Mouse (Mus musculus) midbrain, embryonic 16.5 days (tissue): Measurements from ENCODE around the gene Map3k4. TPM values are rescaled to one million over a fixed set of nuclear protein-coding genes. Genes with fewer than 3 reads are reported as not detected.

Experiments
- ATAC-seq: fragments of 200-750 bp; cut with Nextera tagmentation; 2 replicates; pipeline ENCODE4 v1.8.0; 2017; ENCODE audit warnings: moderate TSS enrichment
- H3K27ac ChIP-seq: fragments of 300-500 bp; sonication (generic); 2 replicates; pipeline ENCODE4 v1.5.1; 2014; ENCODE audit warnings: mild to moderate bottlenecking, low read length, mixed read lengths
- H3K27me3 ChIP-seq: fragments of 300-500 bp; sonication (generic); 2 replicates; pipeline ENCODE4 v1.6.1; 2014; ENCODE audit warnings: low read depth, low read length, mixed read lengths; ENCODE audit not compliant: control insufficient read depth, insufficient read depth
- H3K36me3 ChIP-seq: fragments of 300-500 bp; sonication (generic); 2 replicates; pipeline ENCODE4 v1.6.1; 2014; ENCODE audit warnings: mild to moderate bottlenecking, low read length, moderate library complexity, mixed read lengths; ENCODE audit not compliant: control insufficient read depth, insufficient read depth
- H3K4me1 ChIP-seq: fragments of 300-500 bp; sonication (generic); 2 replicates; pipeline ENCODE4 v1.6.1; 2014; ENCODE audit warnings: mild to moderate bottlenecking, low read length, mixed read lengths; ENCODE audit not compliant: control insufficient read depth, insufficient read depth
- H3K4me2 ChIP-seq: fragments of 300-500 bp; sonication (generic); 2 replicates; pipeline ENCODE4 v1.6.1; 2014; ENCODE audit warnings: mild to moderate bottlenecking, low read length, mixed read lengths
- H3K4me3 ChIP-seq: fragments of 300-500 bp; sonication (generic); 2 replicates; pipeline ENCODE4 v1.5.1; 2014; ENCODE audit warnings: low read depth, mild to moderate bottlenecking, low read length, moderate library complexity, mixed read lengths
- H3K9ac ChIP-seq: fragments of 300-500 bp; sonication (generic); 2 replicates; pipeline ENCODE4 v1.6.1; 2014; ENCODE audit warnings: low read depth, low read length, mixed read lengths
- H3K9me3 ChIP-seq: fragments of 300-500 bp; sonication (generic); replicated peaks from 2 replicates; pipeline ENCODE4 v1.6.1; 2014; ENCODE audit warnings: mild to moderate bottlenecking, low read length, mixed read lengths; ENCODE audit not compliant: control insufficient read depth, poor library complexity, severe bottlenecking
- WGBS: fragments of 180-500 bp; shearing (Covaris S2); extraction: QIAGEN DNeasy Blood & Tissue Kit; methylation state at CpG from one replicate; pipeline ENCODE4 v1.1.7; 2014; 5-methylcytosine and 5-hydroxymethylcytosine counted together
- polyA plus RNA-seq: library from polyadenylated mRNA; unstranded; fragments of >200 nt; fragmentation: Nextera tagmentation; extraction: Ambion mirVana; gene quantifications from 2 replicates; pipeline ENCODE4 v1.2.1, GENCODE M21; 2015

Gene Map3k4
- polyA plus RNA-seq, 1 experiment from 2014 or later, result 31.3 TPM

DNA sequence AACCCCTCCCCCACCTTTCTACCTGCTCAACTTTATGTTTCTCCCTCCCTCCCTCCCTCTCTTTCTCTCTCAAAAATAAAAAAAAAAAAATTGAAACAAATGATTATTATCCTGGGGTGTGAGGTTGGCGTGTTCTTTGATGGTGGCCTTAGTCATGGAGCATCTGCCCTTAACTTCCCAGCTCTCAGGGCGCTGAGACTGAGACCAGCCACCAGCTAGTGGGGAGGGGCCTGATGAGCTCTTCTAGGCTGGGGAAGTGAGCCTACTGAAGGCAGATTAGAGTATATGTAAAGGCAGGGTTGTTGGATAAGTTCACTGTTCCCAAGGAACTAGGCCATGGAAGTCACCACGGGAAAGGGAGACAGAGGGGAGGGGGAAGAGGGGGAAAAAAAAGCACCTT is 114.3 kb downstream of the Map3k4 start:
- Histone ChIP-seq H3K36me3 (no peaks in the 10 kb centered on the region), H3K9me3 (no peaks in the 10 kb centered on the region), H3K4me2 (no peak overlapping the region), H3K27me3 (no peaks in the 10 kb centered on the region), H3K4me3 (no peak overlapping the region), H3K4me1 (peaks cover 16% of the 10 kb centered on the region; the same call in 1 of the 2 replicates), H3K27ac (no peak overlapping the region), H3K9ac (no peak overlapping the region)
- ATAC-seq, result no peak
- 72% methylated on average over 3 of the region's 3 CpGs for WGBS

DNA sequence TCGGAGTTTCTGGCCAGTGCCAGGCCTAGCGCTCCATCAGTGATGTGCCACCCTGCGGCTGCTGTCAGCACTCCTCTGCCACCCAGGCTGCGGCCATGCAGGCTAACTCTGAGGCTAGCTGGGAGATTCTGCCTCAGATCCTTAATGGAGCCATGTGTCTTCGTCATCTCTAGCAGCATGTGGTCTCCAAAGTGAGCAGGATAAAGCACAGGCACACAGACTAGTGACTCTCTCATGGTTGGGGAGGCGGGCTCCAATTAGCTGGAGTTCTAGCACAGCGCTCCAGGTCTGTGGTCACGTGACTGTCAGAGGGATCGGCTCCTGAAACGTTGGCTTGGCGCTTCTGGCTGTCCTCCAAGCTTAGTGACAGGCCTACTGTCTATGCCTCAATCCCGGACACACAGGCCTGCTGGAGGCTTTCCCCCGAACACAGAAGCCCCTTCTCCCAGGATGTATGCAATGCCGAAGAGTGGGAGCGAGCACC is 115.1 kb downstream of the Map3k4 start:
- 61% methylated on average over 15 of the region's 15 CpGs for WGBS
- H3K4me3 ChIP-seq, result no peak overlapping the region
- no peak overlapping the region for H3K27ac ChIP-seq
- no peak overlapping the region for H3K9ac ChIP-seq
- 0 out of 2 replicates have a peak, but pooled peaks cover 4% of the 10 kb centered on the region for H3K36me3 ChIP-seq
- peaks cover 16% of the 10 kb centered on the region; the same call in 1 of the 2 replicates for H3K4me1 ChIP-seq
- no peak overlapping the region for H3K4me2 ChIP-seq
- no peaks in the 10 kb centered on the region for H3K9me3 ChIP-seq
- peak; percentile 40; the same call in 1 of the 2 replicates for ATAC-seq
- no peaks in the 10 kb centered on the region for H3K27me3 ChIP-seq

DNA sequence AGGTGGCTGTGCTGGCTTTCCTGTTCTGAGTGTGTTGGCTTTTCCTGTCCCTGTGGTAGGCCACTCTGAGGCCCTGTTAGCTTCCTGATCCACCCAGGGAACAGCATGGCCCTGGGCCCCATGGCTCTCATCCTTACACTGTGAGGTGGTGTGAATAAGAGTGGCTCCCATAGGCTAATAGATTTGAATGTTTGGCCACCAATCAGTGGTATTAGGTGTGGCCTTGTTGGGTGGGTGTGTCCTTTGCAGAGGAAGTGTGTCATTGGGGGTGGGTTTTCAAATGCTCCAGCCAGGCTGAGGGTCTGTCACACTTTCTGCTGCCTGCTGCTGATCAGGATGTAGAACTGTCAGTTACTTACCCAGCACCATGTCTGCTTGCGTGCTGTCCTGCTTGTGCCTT is 117.5 kb downstream of the Map3k4 start:
- Histone ChIP-seq H3K27ac (no peak overlapping the region), H3K27me3 (no peaks in the 10 kb centered on the region), H3K4me2 (no peak overlapping the region), H3K4me3 (no peak overlapping the region), H3K9me3 (no peaks in the 10 kb centered on the region), H3K4me1 (peaks cover 9% of the 10 kb centered on the region; the same call in 1 of the 2 replicates), H3K9ac (no peak overlapping the region), H3K36me3 (0 out of 2 replicates have a peak, but pooled peaks cover 4% of the 10 kb centered on the region)
- ATAC-seq, result no peak
- WGBS, result 96% methylated on average over 1 of the region's 1 CpGs

DNA sequence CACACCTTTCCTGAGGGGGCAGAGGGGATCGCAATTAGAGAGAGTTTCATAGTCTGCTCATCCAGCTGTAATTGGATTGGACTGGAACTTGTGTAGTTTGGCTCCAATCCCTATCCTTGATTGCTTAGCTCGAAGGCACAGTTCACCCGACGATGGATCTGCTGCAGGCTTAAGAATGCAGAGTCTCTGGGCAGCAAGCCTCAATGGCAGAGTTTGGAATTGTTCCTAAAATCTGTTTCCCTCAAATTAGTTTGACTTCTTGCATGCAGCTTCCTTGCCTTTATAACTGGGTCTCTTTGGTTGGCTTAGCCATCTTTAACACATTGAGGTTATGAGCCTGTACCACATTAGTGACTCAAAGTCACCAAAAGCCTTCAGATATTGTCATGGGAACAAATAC is 118.7 kb downstream of the Map3k4 start:
- Histone ChIP-seq H3K36me3 (0 out of 2 replicates have a peak, but pooled peaks cover 4% of the 10 kb centered on the region), H3K4me3 (no peak overlapping the region), H3K27ac (no peak overlapping the region), H3K9me3 (no peaks in the 10 kb centered on the region), H3K4me1 (peaks cover 4% of the 10 kb centered on the region; the same call in 1 of the 2 replicates), H3K9ac (no peak overlapping the region), H3K4me2 (no peak overlapping the region), H3K27me3 (no peaks in the 10 kb centered on the region)
- no peak for ATAC-seq
- WGBS, result 73% methylated on average over 4 of the region's 4 CpGs

DNA sequence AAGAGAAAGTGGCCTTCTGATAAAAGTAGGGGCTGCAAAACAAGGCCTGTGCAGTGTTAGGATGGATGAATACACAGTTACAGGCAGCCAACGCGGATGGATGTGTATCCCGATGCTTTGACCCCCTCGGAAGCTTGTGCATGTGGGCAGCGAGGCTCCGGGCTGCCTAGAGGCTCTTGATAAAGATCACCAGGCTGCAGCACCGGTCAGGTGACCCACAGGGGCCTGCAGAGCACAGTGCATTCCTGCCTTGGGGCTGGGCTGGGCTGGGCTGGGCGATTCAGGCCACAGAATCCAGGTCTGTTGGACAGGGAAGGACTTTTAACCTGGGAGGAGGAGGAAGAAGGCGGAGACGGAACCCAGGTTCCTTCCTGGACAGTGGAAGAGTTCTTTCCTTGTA is 123.0 kb downstream of the Map3k4 start:
- no peaks in the 10 kb centered on the region for H3K27me3 ChIP-seq
- ATAC-seq, result no peak
- H3K4me2 ChIP-seq, result no peak overlapping the region
- no peaks in the 10 kb centered on the region for H3K4me1 ChIP-seq
- no peak overlapping the region for H3K4me3 ChIP-seq
- no peak overlapping the region for H3K27ac ChIP-seq
- no peaks in the 10 kb centered on the region for H3K9me3 ChIP-seq
- H3K9ac ChIP-seq, result no peak overlapping the region
- H3K36me3 ChIP-seq, result 0 out of 2 replicates have a peak, but pooled peaks cover 4% of the 10 kb centered on the region
- WGBS, result 84% methylated on average over 10 of the region's 10 CpGs

DNA sequence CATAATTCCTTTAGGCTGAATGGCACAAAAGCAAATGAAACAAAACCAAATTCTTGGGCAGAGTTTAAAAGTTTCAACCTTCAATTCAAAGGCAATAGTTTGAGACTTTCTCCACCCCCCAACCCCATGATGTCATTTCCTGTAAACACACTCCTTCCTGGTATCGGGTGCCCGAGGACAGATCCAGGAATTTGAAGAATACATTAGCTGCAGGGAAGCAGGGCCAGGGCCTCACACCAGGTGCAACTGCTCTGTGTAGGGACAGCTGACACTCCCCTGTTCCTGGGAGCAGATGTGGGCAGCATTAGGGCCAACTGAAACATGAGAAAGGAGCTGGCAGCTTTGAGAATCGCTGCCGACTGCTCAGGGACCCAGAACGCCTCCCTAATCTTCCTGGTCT is 123.5 kb downstream of the Map3k4 start:
- WGBS, result 65% methylated on average over 5 of the region's 5 CpGs
- Histone ChIP-seq H3K4me1 (no peaks in the 10 kb centered on the region), H3K36me3 (0 out of 2 replicates have a peak, but pooled peaks cover 4% of the 10 kb centered on the region), H3K27ac (no peak overlapping the region), H3K4me3 (no peak overlapping the region), H3K9ac (no peak overlapping the region), H3K27me3 (no peaks in the 10 kb centered on the region), H3K4me2 (no peak overlapping the region), H3K9me3 (no peaks in the 10 kb centered on the region)
- no peak for ATAC-seq

DNA sequence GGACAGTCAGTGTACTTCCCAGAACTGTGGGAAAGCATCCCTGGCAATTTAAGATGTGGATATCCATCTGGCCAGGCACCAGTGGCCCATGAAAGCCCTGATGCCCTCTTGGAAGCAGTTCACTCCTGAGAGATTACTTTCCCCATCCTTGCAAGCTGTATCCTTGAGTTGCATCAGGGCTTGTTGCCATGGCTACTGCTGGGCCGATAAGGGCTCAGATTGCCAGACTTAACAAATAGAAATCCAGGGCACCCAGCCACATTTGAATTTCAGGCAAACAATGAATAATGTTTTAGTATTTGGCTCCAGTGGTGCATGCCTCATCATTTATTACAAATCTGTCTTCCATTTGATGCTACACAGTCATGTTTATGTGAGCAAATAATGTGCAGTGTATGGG is 130.8 kb downstream of the Map3k4 start:
- H3K4me1 ChIP-seq, result peaks cover 16% of the 10 kb centered on the region
- ATAC-seq, result peak; percentile 86
- WGBS, result 16% methylated on average over 1 of the region's 1 CpGs
- H3K9me3 ChIP-seq, result no peaks in the 10 kb centered on the region
- H3K27ac ChIP-seq, result peak overlapping the region; percentile 63
- H3K4me2 ChIP-seq, result peak overlapping the region; percentile 13; the same call in 1 of the 2 replicates
- H3K36me3 ChIP-seq, result no peaks in the 10 kb centered on the region
- H3K27me3 ChIP-seq, result no peaks in the 10 kb centered on the region
- no peak overlapping the region for H3K4me3 ChIP-seq
- H3K9ac ChIP-seq, result no peak overlapping the region

DNA sequence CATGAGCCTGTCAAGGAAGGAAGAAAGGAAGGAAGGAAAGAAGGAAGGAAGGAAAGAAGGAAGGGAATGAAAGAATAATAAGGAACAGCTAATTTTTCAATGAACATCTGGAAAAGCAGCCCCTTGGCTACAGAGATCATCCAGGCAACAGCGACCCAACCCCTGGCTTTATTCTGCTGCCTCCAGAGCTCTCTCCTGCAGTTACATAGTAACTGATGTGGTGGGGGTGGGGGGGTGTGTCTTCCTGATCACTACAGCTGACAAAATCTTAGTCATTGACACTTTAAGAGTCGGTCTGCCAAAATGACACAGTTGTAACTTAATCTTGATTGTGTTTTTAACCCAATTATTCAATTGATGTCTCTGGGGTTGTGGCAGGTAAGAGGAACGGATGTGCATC is 132.3 kb downstream of the Map3k4 start:
- peaks cover 18% of the 10 kb centered on the region for H3K4me1 ChIP-seq
- no peak overlapping the region for H3K4me3 ChIP-seq
- WGBS, result 82% methylated on average over 3 of the region's 3 CpGs
- H3K9me3 ChIP-seq, result no peaks in the 10 kb centered on the region
- no peaks in the 10 kb centered on the region for H3K27me3 ChIP-seq
- H3K4me2 ChIP-seq, result no peak overlapping the region
- ATAC-seq, result no peak
- no peak overlapping the region for H3K9ac ChIP-seq
- no peaks in the 10 kb centered on the region for H3K36me3 ChIP-seq
- no peak overlapping the region for H3K27ac ChIP-seq

DNA sequence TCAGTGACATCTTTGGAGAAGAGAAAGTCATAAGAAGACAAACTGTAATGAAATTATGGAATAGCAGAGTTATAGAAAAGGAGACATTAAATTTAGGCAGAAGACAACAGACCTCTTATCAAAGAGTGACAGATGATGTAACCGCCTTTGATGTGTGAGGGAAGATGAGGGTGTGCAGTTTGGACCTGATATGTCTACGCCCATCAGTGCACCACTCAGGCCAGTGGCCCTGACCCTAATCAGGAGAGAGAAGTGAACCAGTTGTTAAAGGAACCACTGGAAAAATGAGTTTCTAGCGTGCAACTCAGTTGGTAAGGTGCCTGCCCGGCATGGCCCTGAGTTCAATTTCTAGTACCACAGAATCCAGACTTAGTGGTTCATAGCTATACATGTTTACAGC is 132.7 kb downstream of the Map3k4 start:
- H3K4me2 ChIP-seq, result no peak overlapping the region
- no peak overlapping the region for H3K27ac ChIP-seq
- peaks cover 20% of the 10 kb centered on the region for H3K4me1 ChIP-seq
- H3K9ac ChIP-seq, result no peak overlapping the region
- H3K4me3 ChIP-seq, result no peak overlapping the region
- no peak for ATAC-seq
- no peaks in the 10 kb centered on the region for H3K9me3 ChIP-seq
- H3K27me3 ChIP-seq, result no peaks in the 10 kb centered on the region
- no peaks in the 10 kb centered on the region for H3K36me3 ChIP-seq
- 96% methylated on average over 4 of the region's 4 CpGs for WGBS
